9 mouse cellular contexts compared by ENCODE assay signal in genomic region chr10:49782061-49782460, GRCm38 (mm10). TPM values are rescaled to one million over a fixed set of nuclear protein-coding genes. Genes with fewer than 3 reads are reported as not detected.
DNase-seq lines count a peak whose midpoint lies in the region; ATAC-seq lines count a peak whose summit lies in the region.
"Had no signal": no experiment of that assay in that cellular context is flagged by ENCODE, and none has a peak within 500 bp of the region (broad histone marks: within the 10 kb centered on the region; RNA-seq: fewer than 3 reads in every experiment).

No protein-coding gene starts in this region.

- 0 out of 2 replicates have a peak, but pooled peaks cover 5% of the 10 kb centered on the region for H3K4me1 ChIP-seq in heart, embryonic 16.5 days (ENCODE audit: control insufficient read depth, insufficient read depth, low read length)
- peaks cover 13% of the 10 kb centered on the region for H3K4me1 ChIP-seq in embryonic facial prominence, embryonic 13.5 days
- H3K4me1 ChIP-seq in hindbrain, embryonic 15.5 days (replicated peaks): peaks cover 27% of the 10 kb centered on the region
- H3K4me1 ChIP-seq in midbrain, embryonic 14.5 days (ENCODE audit: control insufficient read depth, insufficient read depth, low read length): peaks cover 35% of the 10 kb centered on the region

- DNase-seq in heart, postnatal 10 days: no peak
- peak; percentile 37 for DNase-seq in midbrain, embryonic 14.5 days
- no peak for DNase-seq in adrenal gland, adult 18-20 months (ENCODE audit: low spot score in 2 of 2)
- no peak for DNase-seq in cerebellum, postnatal 4 days (ENCODE audit: low spot score in 2 of 2)
- DNase-seq: thymus, postnatal 4 days had no signal

- peaks cover 9% of the 10 kb centered on the region; the same call in 1 of the 2 replicates for H3K27me3 ChIP-seq in heart, embryonic 16.5 days (ENCODE audit: control insufficient read depth, insufficient read depth, low read length)
- H3K27me3 ChIP-seq in embryonic facial prominence, embryonic 13.5 days: peaks cover 42% of the 10 kb centered on the region
- no peaks in the 10 kb centered on the region for H3K27me3 ChIP-seq in hindbrain, embryonic 15.5 days
- H3K27me3 ChIP-seq in midbrain, embryonic 14.5 days (ENCODE audit: control insufficient read depth, insufficient read depth, low read length): no peaks in the 10 kb centered on the region

- H3K36me3 ChIP-seq in heart, embryonic 16.5 days (ENCODE audit: control insufficient read depth, insufficient read depth): no peaks in the 10 kb centered on the region
- H3K36me3 ChIP-seq in embryonic facial prominence, embryonic 13.5 days: no peaks in the 10 kb centered on the region
- no peaks in the 10 kb centered on the region for H3K36me3 ChIP-seq in hindbrain, embryonic 15.5 days
- H3K36me3 ChIP-seq in midbrain, embryonic 14.5 days (ENCODE audit: control insufficient read depth, insufficient read depth, low read length): no peaks in the 10 kb centered on the region

- intact Hi-C loops in heart, postnatal 10 days (cut with DNase I): no loop called here

- no peak overlapping the region for H3K27ac ChIP-seq in heart, embryonic 16.5 days (ENCODE audit: low read length)
- H3K27ac ChIP-seq in embryonic facial prominence, embryonic 13.5 days: no peak overlapping the region
- peak overlapping the region; percentile 84 for H3K27ac ChIP-seq in hindbrain, embryonic 15.5 days (replicated peaks)
- peak overlapping the region; percentile 92 for H3K27ac ChIP-seq in midbrain, embryonic 14.5 days (replicated peaks; ENCODE audit: low read depth, low read length)

- no peak for ATAC-seq in heart, embryonic 16.5 days (replicated peaks; ENCODE audit: extremely low read depth, insufficient read depth, low FRiP score)
- ATAC-seq in embryonic facial prominence, embryonic 13.5 days (ENCODE audit: insufficient number of reproducible peaks, insufficient read depth, low FRiP score, low TSS enrichment, low read depth): no peak
- no peak for ATAC-seq in hindbrain, embryonic 15.5 days (ENCODE audit: low FRiP score, low read depth)
- peak; percentile 24; the same call in 1 of the 2 replicates for ATAC-seq in midbrain, embryonic 14.5 days (ENCODE audit: low FRiP score, low TSS enrichment)
- ATAC-seq in megakaryocyte progenitor cell, adult 5-6 weeks (replicated peaks; ENCODE audit: poor library complexity): no peak

- H3K4me2 ChIP-seq in heart, embryonic 16.5 days (ENCODE audit: low read depth, low read length): peak overlapping the region; percentile 88
- H3K4me2 ChIP-seq in embryonic facial prominence, embryonic 13.5 days: peak overlapping the region; percentile 90
- H3K4me2 ChIP-seq in hindbrain, embryonic 15.5 days: peak overlapping the region; percentile 78
- peak overlapping the region; percentile 89 for H3K4me2 ChIP-seq in midbrain, embryonic 14.5 days (ENCODE audit: low read length)

- no peak overlapping the region for H3K9ac ChIP-seq in heart, embryonic 16.5 days (ENCODE audit: low read length)
- H3K9ac ChIP-seq in embryonic facial prominence, embryonic 13.5 days: no peak overlapping the region
- H3K9ac ChIP-seq in hindbrain, embryonic 15.5 days: peak overlapping the region; percentile 58
- peak overlapping the region; percentile 71 for H3K9ac ChIP-seq in midbrain, embryonic 14.5 days (replicated peaks; ENCODE audit: low read length)

- H3K9me3 ChIP-seq in heart, embryonic 16.5 days (replicated peaks; ENCODE audit: control insufficient read depth, low read length): no peaks in the 10 kb centered on the region
- no peaks in the 10 kb centered on the region for H3K9me3 ChIP-seq in embryonic facial prominence, embryonic 13.5 days
- no peaks in the 10 kb centered on the region for H3K9me3 ChIP-seq in hindbrain, embryonic 15.5 days
- H3K9me3 ChIP-seq in midbrain, embryonic 14.5 days (ENCODE audit: control insufficient read depth, low read length): no peaks in the 10 kb centered on the region

- 8% methylated on average over 7 of the region's 7 CpGs for WGBS in heart, embryonic 16.5 days
- 6% methylated on average over 7 of the region's 7 CpGs for WGBS in embryonic facial prominence, embryonic 13.5 days
- 4% methylated on average over 7 of the region's 7 CpGs for WGBS in hindbrain, embryonic 15.5 days
- 4% methylated on average over 7 of the region's 7 CpGs for WGBS in midbrain, embryonic 14.5 days

- peak overlapping the region; percentile 54 for H3K4me3 ChIP-seq in heart, embryonic 16.5 days (ENCODE audit: low read length)
- H3K4me3 ChIP-seq in embryonic facial prominence, embryonic 13.5 days: peak overlapping the region; percentile 49
- H3K4me3 ChIP-seq in hindbrain, embryonic 15.5 days: peak overlapping the region; percentile 52
- H3K4me3 ChIP-seq in midbrain, embryonic 14.5 days (replicated peaks; ENCODE audit: low read depth, low read length): peak overlapping the region; percentile 50

RNA-seq across cellular contexts. Expression of gene Grik2, which starts 6.5 kb away (rescaled TPM):
- polyA plus RNA-seq in heart, embryonic 16.5 days (2015; fragmentation: Nextera tagmentation; extraction: Ambion mirVana): 0.70 and 0.92 TPM in 2 replicates
- under 1 TPM; 0.52 to 0.67 TPM for total RNA-seq in heart, postnatal 10 days (2021)
- polyA plus RNA-seq in embryonic facial prominence, embryonic 13.5 days (2015; fragmentation: Nextera tagmentation; extraction: Ambion mirVana): 1.6 and 1.8 TPM in 2 replicates
- 28.8 and 28.9 TPM in 2 replicates for polyA plus RNA-seq in hindbrain, embryonic 15.5 days (2015; fragmentation: Nextera tagmentation; extraction: Ambion mirVana)
- polyA plus RNA-seq in midbrain, embryonic 14.5 days (2014; fragmentation: Nextera tagmentation; extraction: Ambion mirVana): 44.3 and 45.2 TPM in 2 replicates
- 1 to 10 TPM; 3.3 TPM for total RNA-seq in adrenal gland, adult 18-20 months (2021)
- not detected in 2 replicates for total RNA-seq in megakaryocyte progenitor cell, adult 5-6 weeks (2015)
- total RNA-seq in megakaryocyte progenitor cell, adult 5-6 weeks (2017): not detected in 2 replicates

Comparison
In these comparisons a context has a peak if more than half of its experiments do, and no peak if none do; other contexts are left out.
1. H3K27ac ChIP-seq: peak in hindbrain, embryonic 15.5 days (single experiment) and midbrain, embryonic 14.5 days (single experiment); none in heart, embryonic 16.5 days (single experiment) and embryonic facial prominence, embryonic 13.5 days (single experiment).
2. H3K9ac ChIP-seq: peak in hindbrain, embryonic 15.5 days (single experiment) and midbrain, embryonic 14.5 days (single experiment); none in heart, embryonic 16.5 days (single experiment) and embryonic facial prominence, embryonic 13.5 days (single experiment).
3. RNA of gene Grik2, which starts 6.5 kb away (polyA plus RNA-seq): 44.3 to 45.2 TPM in midbrain, embryonic 14.5 days and 28.8 to 28.9 TPM in hindbrain, embryonic 15.5 days; 1.6 to 1.8 TPM in embryonic facial prominence, embryonic 13.5 days and 0.70 to 0.92 TPM in heart, embryonic 16.5 days; every median in the first group is over 10 times any median in the second.
4. Peak in every context shown above with its lines, with median percentiles within 50 percentile points of each other: H3K4me2 ChIP-seq and H3K4me3 ChIP-seq.